Mouse (Mus musculus): ENCODE results near the gene Enpp3. TPM values are rescaled to one million over a fixed set of nuclear protein-coding genes. Genes with fewer than 3 reads are reported as not detected.
A peak's percentile ranks its signal among the peaks of the same experiment; 100 is the strongest.

The Enpp3 gene
- polyA plus RNA-seq (2015; fragmentation: Nextera tagmentation; extraction: Ambion mirVana): 2.9 and 3.9 TPM in 2 replicates

- no peak within 1 kb of the TSS for H3K4me3 ChIP-seq (replicated peaks; ENCODE audit: low read length)
- no peak within 1 kb of the TSS for H3K27ac ChIP-seq (ENCODE audit: low read length)
- no peaks in the 10 kb centered on the region for H3K27me3 ChIP-seq (replicated peaks; ENCODE audit: control insufficient read depth, insufficient read depth, low read length)
- no peaks in the 10 kb centered on the region for H3K4me1 ChIP-seq (replicated peaks; ENCODE audit: control insufficient read depth, insufficient read depth, low read length)
- no peaks in the 10 kb centered on the region for H3K36me3 ChIP-seq (ENCODE audit: control insufficient read depth, insufficient read depth)
- no peak within 1 kb of the TSS for H3K4me2 ChIP-seq (ENCODE audit: low read length)
- no peaks in the 10 kb centered on the region for H3K9me3 ChIP-seq (ENCODE audit: control insufficient read depth, low read length)
- 95% methylated on average over 1 of the region's 1 CpGs for WGBS
- H3K9ac ChIP-seq (replicated peaks; ENCODE audit: low read depth, low read length): no peak within 1 kb of the TSS
- no peak for ATAC-seq
Observed at GRCm38 (mm10) chr10:24842676-24843075, at the start of gene Enpp3. Gene Enpp3 (minus strand): TSS chr10:24842823.

DNA sequence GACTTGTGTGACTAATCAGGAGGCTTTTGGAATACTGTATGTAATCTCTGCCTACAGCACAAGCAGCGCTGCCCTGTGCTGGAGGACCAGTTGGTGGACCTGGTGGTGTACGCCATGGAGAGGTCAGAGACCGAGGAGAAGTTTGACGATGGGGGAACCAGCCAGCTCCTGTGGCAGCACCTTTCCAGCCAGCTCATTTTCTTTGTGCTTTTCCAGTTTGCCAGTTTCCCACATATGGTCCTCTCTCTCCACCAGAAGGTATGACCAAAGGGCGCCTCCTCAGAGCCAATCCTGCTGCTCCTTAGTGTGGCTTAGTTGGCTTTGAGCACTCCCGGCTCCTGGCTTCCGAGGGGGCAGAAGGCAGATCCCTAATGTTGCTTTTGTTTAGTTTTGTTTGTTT, 45.7 kb upstream of the Enpp3 start:
- no peak for ATAC-seq
- H3K4me2 ChIP-seq (ENCODE audit: low read length): no peak overlapping the region
- H3K27ac ChIP-seq (ENCODE audit: low read length): no peak overlapping the region
- H3K9ac ChIP-seq (replicated peaks; ENCODE audit: low read depth, low read length): no peak overlapping the region
- no peaks in the 10 kb centered on the region for H3K4me1 ChIP-seq (replicated peaks; ENCODE audit: control insufficient read depth, insufficient read depth, low read length)
- no peak overlapping the region for H3K4me3 ChIP-seq (replicated peaks; ENCODE audit: low read length)
- peaks cover 52% of the 10 kb centered on the region for H3K36me3 ChIP-seq (ENCODE audit: control insufficient read depth, insufficient read depth)
- WGBS: 94% methylated on average over 7 of the region's 7 CpGs
- no peaks in the 10 kb centered on the region for H3K9me3 ChIP-seq (ENCODE audit: control insufficient read depth, low read length)
- no peaks in the 10 kb centered on the region for H3K27me3 ChIP-seq (replicated peaks; ENCODE audit: control insufficient read depth, insufficient read depth, low read length)

GRCm38 (mm10) chr10:24886008-24886407, 43.4 kb upstream of the Enpp3 start:
- H3K36me3 ChIP-seq (ENCODE audit: control insufficient read depth, insufficient read depth): peaks cover 47% of the 10 kb centered on the region
- peak; percentile 62; the same call in 1 of the 2 replicates for ATAC-seq
- no peaks in the 10 kb centered on the region for H3K4me1 ChIP-seq (replicated peaks; ENCODE audit: control insufficient read depth, insufficient read depth, low read length)
- H3K27ac ChIP-seq (ENCODE audit: low read length): no peak overlapping the region
- H3K4me2 ChIP-seq (ENCODE audit: low read length): no peak overlapping the region
- no peaks in the 10 kb centered on the region for H3K9me3 ChIP-seq (ENCODE audit: control insufficient read depth, low read length)
- WGBS: 79% methylated on average over 9 of the region's 9 CpGs
- no peak overlapping the region for H3K9ac ChIP-seq (replicated peaks; ENCODE audit: low read depth, low read length)
- H3K4me3 ChIP-seq (replicated peaks; ENCODE audit: low read length): no peak overlapping the region
- H3K27me3 ChIP-seq (replicated peaks; ENCODE audit: control insufficient read depth, insufficient read depth, low read length): no peaks in the 10 kb centered on the region

GRCm38 (mm10) chr10:24873624-24874023, 31.0 kb upstream of the Enpp3 start:
- H3K4me2 ChIP-seq (ENCODE audit: low read length): no peak overlapping the region
- no peak overlapping the region for H3K9ac ChIP-seq (replicated peaks; ENCODE audit: low read depth, low read length)
- no peaks in the 10 kb centered on the region for H3K9me3 ChIP-seq (ENCODE audit: control insufficient read depth, low read length)
- H3K4me1 ChIP-seq (replicated peaks; ENCODE audit: control insufficient read depth, insufficient read depth, low read length): peaks cover 2% of the 10 kb centered on the region; the same call in 1 of the 2 replicates
- H3K27ac ChIP-seq (ENCODE audit: low read length): no peak overlapping the region
- H3K4me3 ChIP-seq (replicated peaks; ENCODE audit: low read length): no peak overlapping the region
- ATAC-seq: no peak
- WGBS: 82% methylated on average over 4 of the region's 4 CpGs
- H3K27me3 ChIP-seq (replicated peaks; ENCODE audit: control insufficient read depth, insufficient read depth, low read length): no peaks in the 10 kb centered on the region
- peaks cover 22% of the 10 kb centered on the region for H3K36me3 ChIP-seq (ENCODE audit: control insufficient read depth, insufficient read depth)

GRCm38 (mm10) chr10:24869760-24870290, 27.2 kb upstream of the Enpp3 start, which contains the start of gene Med23:
Gene Med23 (plus strand): TSS chr10:24869986.
- peak within 1 kb of the TSS; percentile 53 for H3K4me2 ChIP-seq (ENCODE audit: low read length)
- peak within 1 kb of the TSS; percentile 89 for H3K9ac ChIP-seq (replicated peaks; ENCODE audit: low read depth, low read length)
- no peaks in the 10 kb centered on the region for H3K27me3 ChIP-seq (replicated peaks; ENCODE audit: control insufficient read depth, insufficient read depth, low read length)
- no peaks in the 10 kb centered on the region for H3K9me3 ChIP-seq (ENCODE audit: control insufficient read depth, low read length)
- H3K27ac ChIP-seq (ENCODE audit: low read length): no peak within 1 kb of the TSS
- peak within 1 kb of the TSS; percentile 86 for H3K4me3 ChIP-seq (replicated peaks; ENCODE audit: low read length)
- H3K4me1 ChIP-seq (replicated peaks; ENCODE audit: control insufficient read depth, insufficient read depth, low read length): peaks cover 2% of the 10 kb centered on the region; the same call in 1 of the 2 replicates
- 0 out of 2 replicates have a peak, but pooled peaks cover 4% of the 10 kb centered on the region for H3K36me3 ChIP-seq (ENCODE audit: control insufficient read depth, insufficient read depth)
- peak; percentile 100 for ATAC-seq
- WGBS: under 1% methylated on average over 34 of the region's 36 CpGs

DNA sequence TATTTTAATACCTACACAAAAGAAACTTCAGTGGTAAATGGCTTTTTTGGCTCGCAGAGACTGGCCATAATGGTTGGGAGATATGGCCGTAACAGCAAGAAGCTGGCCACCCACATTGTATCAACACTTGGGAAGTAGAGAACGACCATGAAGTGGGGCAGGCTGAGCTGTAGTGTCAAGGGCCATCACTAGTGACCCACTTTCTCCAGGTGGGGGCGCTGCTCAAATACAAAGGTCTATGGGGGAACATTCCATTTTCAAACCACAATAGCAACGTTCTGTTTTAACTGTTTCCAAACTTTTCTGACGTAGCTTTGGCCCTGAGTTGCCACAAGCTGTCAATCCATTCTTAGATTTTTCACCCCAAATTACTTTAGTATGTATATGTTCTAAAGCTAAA, 21.8 kb upstream of the Enpp3 start:
- no peak overlapping the region for H3K4me3 ChIP-seq (replicated peaks; ENCODE audit: low read length)
- no peaks in the 10 kb centered on the region for H3K9me3 ChIP-seq (ENCODE audit: control insufficient read depth, low read length)
- no peaks in the 10 kb centered on the region for H3K27me3 ChIP-seq (replicated peaks; ENCODE audit: control insufficient read depth, insufficient read depth, low read length)
- no peak for ATAC-seq
- no peak overlapping the region for H3K27ac ChIP-seq (ENCODE audit: low read length)
- H3K4me2 ChIP-seq (ENCODE audit: low read length): no peak overlapping the region
- no peaks in the 10 kb centered on the region for H3K4me1 ChIP-seq (replicated peaks; ENCODE audit: control insufficient read depth, insufficient read depth, low read length)
- H3K9ac ChIP-seq (replicated peaks; ENCODE audit: low read depth, low read length): no peak overlapping the region
- 71% methylated on average over 6 of the region's 6 CpGs for WGBS
- no peaks in the 10 kb centered on the region for H3K36me3 ChIP-seq (ENCODE audit: control insufficient read depth, insufficient read depth)

- no peak overlapping the region for H3K4me3 ChIP-seq (replicated peaks; ENCODE audit: low read length)
- H3K9ac ChIP-seq (replicated peaks; ENCODE audit: low read depth, low read length): no peak overlapping the region
- no peaks in the 10 kb centered on the region for H3K4me1 ChIP-seq (replicated peaks; ENCODE audit: control insufficient read depth, insufficient read depth, low read length)
- no peaks in the 10 kb centered on the region for H3K9me3 ChIP-seq (ENCODE audit: control insufficient read depth, low read length)
- no peak overlapping the region for H3K4me2 ChIP-seq (ENCODE audit: low read length)
- 77% methylated on average over 2 of the region's 2 CpGs for WGBS
- no peaks in the 10 kb centered on the region for H3K27me3 ChIP-seq (replicated peaks; ENCODE audit: control insufficient read depth, insufficient read depth, low read length)
- H3K27ac ChIP-seq (ENCODE audit: low read length): no peak overlapping the region
- H3K36me3 ChIP-seq (ENCODE audit: control insufficient read depth, insufficient read depth): no peaks in the 10 kb centered on the region
- ATAC-seq: no peak
Observed at GRCm38 (mm10) chr10:24863146-24863545, 20.5 kb upstream of the Enpp3 start.

DNA sequence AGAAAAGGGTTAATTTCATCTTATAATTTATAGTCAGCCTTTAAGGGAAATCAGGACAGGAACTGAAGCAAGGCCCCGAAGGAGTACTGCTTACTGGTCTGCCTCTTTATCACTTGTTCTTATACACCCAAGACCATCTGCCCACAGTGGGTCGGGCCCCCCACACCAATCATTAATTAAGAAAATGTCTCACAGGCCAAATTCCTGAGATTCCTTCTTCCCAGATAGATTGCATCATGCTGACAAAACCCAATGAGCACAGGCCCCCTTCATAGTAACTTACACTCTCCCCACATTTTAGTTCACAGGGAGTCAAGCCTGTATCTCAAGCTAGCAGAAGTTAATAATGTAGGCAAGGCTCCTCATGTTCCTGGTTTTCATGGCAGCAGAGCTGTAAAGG, 625 bp downstream of the Enpp3 start:
- H3K27ac ChIP-seq (ENCODE audit: low read length): no peak overlapping the region
- H3K4me1 ChIP-seq (replicated peaks; ENCODE audit: control insufficient read depth, insufficient read depth, low read length): no peaks in the 10 kb centered on the region
- no peak for ATAC-seq
- H3K36me3 ChIP-seq (ENCODE audit: control insufficient read depth, insufficient read depth): no peaks in the 10 kb centered on the region
- H3K9me3 ChIP-seq (ENCODE audit: control insufficient read depth, low read length): no peaks in the 10 kb centered on the region
- 74% methylated on average over 2 of the region's 2 CpGs for WGBS
- no peak overlapping the region for H3K9ac ChIP-seq (replicated peaks; ENCODE audit: low read depth, low read length)
- H3K27me3 ChIP-seq (replicated peaks; ENCODE audit: control insufficient read depth, insufficient read depth, low read length): no peaks in the 10 kb centered on the region
- no peak overlapping the region for H3K4me3 ChIP-seq (replicated peaks; ENCODE audit: low read length)
- H3K4me2 ChIP-seq (ENCODE audit: low read length): no peak overlapping the region

DNA sequence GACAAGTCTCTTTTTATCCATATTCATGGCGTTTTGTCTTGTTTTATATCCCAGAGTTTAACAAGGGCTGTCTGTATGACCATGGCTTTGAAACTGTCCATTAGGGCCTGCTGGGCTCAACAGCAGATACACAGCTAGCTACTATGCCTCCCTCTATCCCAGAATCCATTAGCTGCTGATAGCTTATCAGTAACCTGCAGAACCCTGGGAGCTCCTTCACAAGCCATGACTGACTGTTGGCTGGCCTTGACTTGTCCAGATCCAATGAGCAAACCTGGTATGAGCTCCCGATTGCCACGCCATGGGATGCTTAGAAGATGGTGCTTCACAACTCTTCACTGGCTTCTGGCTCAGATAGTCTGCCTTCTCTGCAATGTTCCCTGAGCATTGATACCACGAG, 1.8 kb downstream of the Enpp3 start:
- Histone ChIP-seq H3K36me3 (ENCODE audit: control insufficient read depth, insufficient read depth) (no peaks in the 10 kb centered on the region), H3K4me1 (replicated peaks; ENCODE audit: control insufficient read depth, insufficient read depth, low read length) (peaks cover 7% of the 10 kb centered on the region), H3K27me3 (replicated peaks; ENCODE audit: control insufficient read depth, insufficient read depth, low read length) (no peaks in the 10 kb centered on the region), H3K9ac (replicated peaks; ENCODE audit: low read depth, low read length) (no peak overlapping the region), H3K27ac (ENCODE audit: low read length) (no peak overlapping the region), H3K4me2 (ENCODE audit: low read length) (no peak overlapping the region), H3K9me3 (ENCODE audit: control insufficient read depth, low read length) (no peaks in the 10 kb centered on the region), H3K4me3 (replicated peaks; ENCODE audit: low read length) (no peak overlapping the region)
- WGBS: 97% methylated on average over 4 of the region's 4 CpGs
- no peak for ATAC-seq

Measured in forebrain, embryonic 16.5 days (tissue).